Mouse (Mus musculus): ENCODE data around the gene Dhps. TPM values are rescaled to one million over a fixed set of nuclear protein-coding genes. Genes with fewer than 3 reads are reported as not detected.
A peak's percentile ranks its signal among the peaks of the same experiment; 100 is the strongest.

Gene Dhps
- total and polyA plus RNA-seq, 3 experiments, result 27.3 to 42.9 (median 33.9) TPM

GRCm38 (mm10) chr8:85027922-85028321, 43.6 kb upstream of the Dhps start:
- H3K36me3 ChIP-seq (replicated peaks), result peaks cover 61% of the 10 kb centered on the region
- H3K4me1 ChIP-seq (ENCODE audit: insufficient read depth, low read depth, low read length), result peaks cover 69% of the 10 kb centered on the region
- ATAC-seq (ENCODE audit: extremely low read depth, insufficient number of reproducible peaks, low FRiP score, poor library complexity, severe bottlenecking) (no peak), DNase-seq (ENCODE audit: low spot score) (no peak)
- H3K9me3 ChIP-seq (replicated peaks), result no peaks in the 10 kb centered on the region
- H3K27me3 ChIP-seq (ENCODE audit: insufficient read depth, low read length), result no peaks in the 10 kb centered on the region
- peak overlapping the region; percentile 95 for H3K4me3 ChIP-seq (ENCODE audit: low read depth, low read length)
- TF ChIP-seq GATA1 (IDR thresholded peaks at IDR 0.05; ENCODE audit: borderline replicate concordance, low read length), result no peak
- TF ChIP-seq TAL1 (conservative IDR thresholded peaks at IDR 0.05; ENCODE audit: low read depth, low read length), result no peak
- TF ChIP-seq GATA2 (IDR thresholded peaks at IDR 0.05; ENCODE audit: borderline replicate concordance, low read depth, low read length), result no peak
- no peak for TF ChIP-seq CTCF (IDR thresholded peaks at IDR 0.05; ENCODE audit: low read depth, low read length)
- TF ChIP-seq POLR2AphosphoS5 (IDR thresholded peaks at IDR 0.05; ENCODE audit: insufficient replicate concordance, low read depth, low read length), result no peak

- no peaks in the 10 kb centered on the region for H3K27me3 ChIP-seq (ENCODE audit: insufficient read depth, low read length)
- peaks cover 68% of the 10 kb centered on the region for H3K4me1 ChIP-seq (ENCODE audit: insufficient read depth, low read depth, low read length)
- DNase-seq (ENCODE audit: low spot score), result no peak
- H3K36me3 ChIP-seq (replicated peaks), result peaks cover 61% of the 10 kb centered on the region
- peak overlapping the region; percentile 95; the same call in 1 of the 2 replicates for H3K4me3 ChIP-seq (ENCODE audit: low read depth, low read length)
- no peak for TF ChIP-seq CTCF (IDR thresholded peaks at IDR 0.05; ENCODE audit: low read depth, low read length)
- no peak for TF ChIP-seq TAL1 (conservative IDR thresholded peaks at IDR 0.05; ENCODE audit: low read depth, low read length)
- no peak for TF ChIP-seq GATA2 (IDR thresholded peaks at IDR 0.05; ENCODE audit: borderline replicate concordance, low read depth, low read length)
- TF ChIP-seq POLR2AphosphoS5 (IDR thresholded peaks at IDR 0.05; ENCODE audit: insufficient replicate concordance, low read depth, low read length), result no peak
- TF ChIP-seq GATA1 (IDR thresholded peaks at IDR 0.05; ENCODE audit: borderline replicate concordance, low read length), result no peak
- ATAC-seq (ENCODE audit: extremely low read depth, insufficient number of reproducible peaks, low FRiP score, poor library complexity, severe bottlenecking), result no peak
- H3K9me3 ChIP-seq (replicated peaks), result no peaks in the 10 kb centered on the region
Measured at GRCm38 (mm10) chr8:85029271-85029670, 42.3 kb upstream of the Dhps start.

GRCm38 (mm10) chr8:85032622-85033311, 38.8 kb upstream of the Dhps start:
- ATAC-seq (ENCODE audit: extremely low read depth, insufficient number of reproducible peaks, low FRiP score, poor library complexity, severe bottlenecking), result no peak
- Histone ChIP-seq H3K9me3 (replicated peaks) (no peaks in the 10 kb centered on the region), H3K4me1 (ENCODE audit: insufficient read depth, low read depth, low read length) (peaks cover 70% of the 10 kb centered on the region), H3K4me3 (ENCODE audit: low read depth, low read length) (no peak overlapping the region), H3K27me3 (ENCODE audit: insufficient read depth, low read length) (no peaks in the 10 kb centered on the region), H3K36me3 (replicated peaks) (peaks cover 65% of the 10 kb centered on the region)
- no peak for TF ChIP-seq CTCF (IDR thresholded peaks at IDR 0.05; ENCODE audit: low read depth, low read length)
- TF ChIP-seq GATA2 (IDR thresholded peaks at IDR 0.05; ENCODE audit: borderline replicate concordance, low read depth, low read length), result no peak
- TF ChIP-seq GATA1 (IDR thresholded peaks at IDR 0.05; ENCODE audit: borderline replicate concordance, low read length), result no peak
- no peak for TF ChIP-seq POLR2AphosphoS5 (IDR thresholded peaks at IDR 0.05; ENCODE audit: insufficient replicate concordance, low read depth, low read length)
- TF ChIP-seq TAL1 (conservative IDR thresholded peaks at IDR 0.05; ENCODE audit: low read depth, low read length), result no peak
- no peak for DNase-seq (ENCODE audit: low spot score)

- ATAC-seq (ENCODE audit: extremely low read depth, insufficient number of reproducible peaks, low FRiP score, poor library complexity, severe bottlenecking) (no peak), DNase-seq (ENCODE audit: low spot score) (no peak)
- Histone ChIP-seq H3K36me3 (replicated peaks) (peaks cover 64% of the 10 kb centered on the region), H3K9me3 (replicated peaks) (no peaks in the 10 kb centered on the region), H3K4me3 (ENCODE audit: low read depth, low read length) (no peak overlapping the region), H3K27me3 (ENCODE audit: insufficient read depth, low read length) (no peaks in the 10 kb centered on the region), H3K4me1 (ENCODE audit: insufficient read depth, low read depth, low read length) (peaks cover 59% of the 10 kb centered on the region)
- TF ChIP-seq GATA1 (IDR thresholded peaks at IDR 0.05; ENCODE audit: borderline replicate concordance, low read length), result no peak
- TF ChIP-seq CTCF (IDR thresholded peaks at IDR 0.05; ENCODE audit: low read depth, low read length), result no peak
- TF ChIP-seq POLR2AphosphoS5 (IDR thresholded peaks at IDR 0.05; ENCODE audit: insufficient replicate concordance, low read depth, low read length), result no peak
- TF ChIP-seq GATA2 (IDR thresholded peaks at IDR 0.05; ENCODE audit: borderline replicate concordance, low read depth, low read length), result no peak
- TF ChIP-seq TAL1 (conservative IDR thresholded peaks at IDR 0.05; ENCODE audit: low read depth, low read length), result no peak
Measured at GRCm38 (mm10) chr8:85033867-85034266, 37.7 kb upstream of the Dhps start.

GRCm38 (mm10) chr8:85034764-85035163, 36.8 kb upstream of the Dhps start:
- DNase-seq (ENCODE audit: low spot score), result no peak
- no peak overlapping the region for H3K4me3 ChIP-seq (ENCODE audit: low read depth, low read length)
- no peaks in the 10 kb centered on the region for H3K9me3 ChIP-seq (replicated peaks)
- no peak for ATAC-seq (ENCODE audit: extremely low read depth, insufficient number of reproducible peaks, low FRiP score, poor library complexity, severe bottlenecking)
- H3K36me3 ChIP-seq (replicated peaks), result peaks cover 61% of the 10 kb centered on the region
- no peaks in the 10 kb centered on the region for H3K27me3 ChIP-seq (ENCODE audit: insufficient read depth, low read length)
- TF ChIP-seq GATA1 (IDR thresholded peaks at IDR 0.05; ENCODE audit: borderline replicate concordance, low read length) (no peak), GATA2 (IDR thresholded peaks at IDR 0.05; ENCODE audit: borderline replicate concordance, low read depth, low read length) (no peak), TAL1 (conservative IDR thresholded peaks at IDR 0.05; ENCODE audit: low read depth, low read length) (no peak), POLR2AphosphoS5 (IDR thresholded peaks at IDR 0.05; ENCODE audit: insufficient replicate concordance, low read depth, low read length) (no peak), CTCF (IDR thresholded peaks at IDR 0.05; ENCODE audit: low read depth, low read length) (no peak)
- peaks cover 56% of the 10 kb centered on the region for H3K4me1 ChIP-seq (ENCODE audit: insufficient read depth, low read depth, low read length)

- no peak for TF ChIP-seq CTCF (IDR thresholded peaks at IDR 0.05; ENCODE audit: low read depth, low read length)
- peak; percentile 49; the same call in 1 of the 2 replicates for TF ChIP-seq POLR2AphosphoS5 (IDR thresholded peaks at IDR 0.05; ENCODE audit: insufficient replicate concordance, low read depth, low read length)
- TF ChIP-seq GATA2 (IDR thresholded peaks at IDR 0.05; ENCODE audit: borderline replicate concordance, low read depth, low read length), result no peak
- no peak for TF ChIP-seq TAL1 (conservative IDR thresholded peaks at IDR 0.05; ENCODE audit: low read depth, low read length)
- no peak for TF ChIP-seq GATA1 (IDR thresholded peaks at IDR 0.05; ENCODE audit: borderline replicate concordance, low read length)
- Histone ChIP-seq H3K27me3 (ENCODE audit: insufficient read depth, low read length) (no peaks in the 10 kb centered on the region), H3K4me3 (ENCODE audit: low read depth, low read length) (peak overlapping the region; percentile 90), H3K4me1 (ENCODE audit: insufficient read depth, low read depth, low read length) (peaks cover 56% of the 10 kb centered on the region), H3K9me3 (replicated peaks) (no peaks in the 10 kb centered on the region), H3K36me3 (replicated peaks) (peaks cover 61% of the 10 kb centered on the region)
- no peak for ATAC-seq (ENCODE audit: extremely low read depth, insufficient number of reproducible peaks, low FRiP score, poor library complexity, severe bottlenecking)
- no peak for DNase-seq (ENCODE audit: low spot score)
Measured at GRCm38 (mm10) chr8:85035165-85035727, 36.3 kb upstream of the Dhps start.
